Mouse (Mus musculus) heart, postnatal 10 days (tissue): ENCODE data around the gene 5031439G07Rik. TPM values are rescaled to one million over a fixed set of nuclear protein-coding genes. Genes with fewer than 3 reads are reported as not detected.
"Not testable (repeated sequence)": the region's sequence is repeated elsewhere in the genome, so short reads cannot be mapped to it uniquely, and the experiment has no call there.

Source experiments
- DNase-seq, 2 experiments: peaks; one replicate each; pipeline ENCODE4 v3.0.0; 2021
- intact Hi-C: fragments of 180-260 bp; cut with DNase I; formaldehyde crosslinking; loops from one replicate; pipeline ENCODE4 v1.15.1; 2025
- total RNA-seq, 2 experiments: library from RNA; stranded (reverse); gene quantifications; 2 replicates each; pipeline ENCODE4 v1.2.3; 2021

The 5031439G07Rik gene
- total RNA-seq = 10 to 100 TPM; 22.1 to 25.2 TPM

GRCm38 (mm10) chr15:84987874-84988825, at the start of gene 5031439G07Rik:
Gene 5031439G07Rik (minus strand): TSS chr15:84988551.
- intact Hi-C loops = loop anchor here (2.0 to 5.0 kb wide), 2 partner anchors 65 to 131 kb away; partner anchors contain the start of genes Nup50 and Phf21b
- DNase-seq = peak; percentile 92 to 94

- intact Hi-C loops = no loop called here
- DNase-seq = no peak
These were observed 49.0 kb upstream of the 5031439G07Rik start for GRCm38 (mm10) chr15:85037343-85037690.

DNA sequence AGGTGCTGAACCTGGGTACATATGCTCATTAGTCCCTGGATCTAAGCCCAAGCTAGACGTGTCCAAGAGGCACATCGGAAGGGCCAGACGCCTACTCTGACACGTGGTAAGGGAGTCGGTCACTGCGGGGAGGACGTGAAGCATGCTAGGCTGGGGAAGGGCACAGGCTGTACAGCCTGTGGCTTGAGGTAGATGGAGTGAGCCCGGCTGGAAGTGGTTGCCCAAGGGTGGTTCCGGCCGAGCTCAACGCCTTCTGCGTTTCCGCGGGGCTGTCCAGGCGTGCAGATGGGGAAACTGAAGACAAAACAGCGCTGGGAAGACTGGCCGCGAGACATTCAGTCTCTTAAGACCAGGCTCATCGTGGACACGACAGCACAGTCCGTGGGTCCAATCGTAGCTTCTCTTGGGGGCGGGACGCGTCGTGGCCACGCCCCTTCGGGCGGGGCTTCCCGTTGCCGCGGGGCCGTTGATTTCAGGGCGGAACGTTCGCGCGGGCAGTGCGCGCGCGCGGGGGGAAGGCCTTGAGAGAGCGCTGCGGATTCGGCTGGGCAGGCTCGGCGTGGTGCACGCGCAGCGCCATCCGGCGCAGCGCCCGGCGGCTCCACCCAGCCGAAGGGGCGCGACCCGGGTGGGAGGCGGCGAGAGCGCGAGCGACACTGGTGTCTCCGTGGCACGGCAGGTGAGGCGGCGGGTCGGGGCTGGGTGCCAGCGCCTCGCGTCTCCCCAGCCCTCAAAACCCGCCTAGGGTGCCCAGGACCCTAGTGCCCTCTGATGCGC, 48.4 kb upstream of the 5031439G07Rik start:
- DNase-seq = peak; percentile 98 to 99
- intact Hi-C loops = no loop called here

DNA sequence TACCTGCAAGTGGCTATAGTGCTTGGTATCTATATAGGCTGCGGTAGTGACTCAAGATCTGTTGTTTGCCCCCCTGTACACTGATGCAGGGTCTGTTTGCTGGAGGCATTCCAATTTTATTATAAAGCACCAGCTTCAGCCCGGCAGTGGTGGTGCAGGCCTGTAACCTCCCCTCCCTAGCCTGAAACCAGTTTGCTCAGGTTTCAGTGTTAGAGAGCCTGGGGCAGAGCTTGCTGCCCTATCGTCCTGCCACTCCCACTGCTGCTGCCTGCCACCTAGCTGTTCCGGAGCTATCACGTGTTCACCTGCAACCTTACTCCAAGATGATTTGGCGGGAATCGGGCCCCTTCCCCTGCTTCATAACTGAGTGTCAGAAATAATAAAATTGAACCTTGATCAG, 45.6 kb upstream of the 5031439G07Rik start:
- intact Hi-C loops, DNase-seq: not testable (repeated sequence)

DNA sequence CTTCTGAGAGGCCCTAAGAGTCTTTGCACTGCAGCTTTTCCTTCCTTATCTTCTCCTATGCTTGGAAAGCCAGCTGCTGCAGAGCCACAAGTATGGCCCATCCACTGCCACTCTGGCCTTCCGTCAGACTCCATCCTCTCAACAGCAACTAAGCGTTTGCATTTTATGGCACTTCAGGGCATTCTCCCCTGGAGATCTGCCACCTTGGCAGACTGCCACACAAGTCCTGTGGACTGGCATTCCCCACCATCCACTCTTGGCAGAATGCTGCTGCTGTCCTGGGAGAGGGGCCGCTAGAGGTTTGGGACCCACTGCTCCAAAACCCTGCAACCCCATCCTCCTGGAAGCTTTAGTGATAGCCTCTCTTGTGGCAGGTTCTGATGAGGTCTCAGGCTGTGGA, 43.5 kb upstream of the 5031439G07Rik start:
- intact Hi-C loops = no loop called here
- DNase-seq = peak; percentile 26 to 36

DNA sequence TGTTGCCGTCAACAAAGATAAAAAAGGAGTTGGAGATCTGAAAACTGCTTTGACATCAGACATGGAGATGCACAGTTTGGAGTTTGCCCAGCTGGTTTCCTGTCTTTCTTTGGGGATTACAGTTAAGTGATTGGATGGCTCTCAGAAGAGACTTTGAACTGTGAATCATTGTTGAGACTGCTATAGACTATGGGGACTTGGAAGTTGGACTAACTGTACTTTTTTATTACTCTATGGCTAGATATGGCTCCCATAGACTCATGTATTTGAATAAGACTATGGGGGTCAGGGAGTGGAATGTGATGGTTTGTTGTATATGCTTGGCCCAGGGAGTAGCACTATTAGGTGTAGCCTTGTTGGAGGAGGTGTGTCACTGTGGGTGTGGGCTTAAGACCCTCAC, 42.3 kb upstream of the 5031439G07Rik start:
- DNase-seq, intact Hi-C loops: not testable (repeated sequence)

DNA sequence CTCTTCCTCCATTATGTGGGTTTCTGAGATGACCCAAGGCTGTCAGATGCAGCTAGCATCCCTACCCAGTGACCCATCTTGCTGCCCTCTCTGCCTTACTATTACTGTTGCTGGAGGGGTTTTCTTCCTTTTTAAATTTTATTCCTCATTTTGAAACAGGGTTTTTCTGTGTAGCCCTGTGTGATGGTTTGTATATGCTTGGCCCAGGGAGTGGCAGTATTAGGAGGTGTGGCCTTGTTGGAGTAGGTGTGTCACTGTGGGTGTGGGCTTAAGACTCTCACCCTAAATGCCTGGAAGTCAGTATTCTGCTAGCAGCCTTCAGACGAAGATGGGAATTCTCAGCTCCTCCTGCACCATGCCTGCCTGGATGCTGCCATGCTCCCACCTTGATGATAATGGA, 40.3 kb upstream of the 5031439G07Rik start, which contains the start of gene Fam118a:
Fam118a (plus strand) TSS at position 301 of the 400 bp plus-strand sequence.
- DNase-seq, intact Hi-C loops: not testable (repeated sequence)

GRCm38 (mm10) chr15:85027740-85028139, 39.4 kb upstream of the 5031439G07Rik start:
- no peak for DNase-seq
- intact Hi-C loops = no loop called here

DNA sequence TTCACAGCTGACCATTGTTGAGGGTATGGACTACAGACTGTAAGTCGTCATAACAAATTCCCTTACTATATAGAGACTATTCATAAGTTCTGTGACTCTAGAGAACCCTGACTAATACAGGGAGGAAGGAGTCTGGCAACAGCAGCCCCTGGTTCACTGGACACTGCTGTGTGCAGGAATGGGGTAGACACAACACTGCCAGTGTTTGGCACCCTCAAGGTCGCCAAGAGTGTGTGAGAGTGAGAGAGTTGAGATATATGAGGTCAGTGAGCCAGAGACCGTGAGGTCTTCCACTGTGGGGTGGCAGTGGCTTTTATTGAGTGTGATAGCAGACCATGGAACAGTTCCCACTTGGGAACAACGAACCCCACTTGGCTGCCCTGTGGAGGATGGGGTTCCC, 37.8 kb upstream of the 5031439G07Rik start:
- no peak for DNase-seq
- intact Hi-C loops = no loop called here

DNA sequence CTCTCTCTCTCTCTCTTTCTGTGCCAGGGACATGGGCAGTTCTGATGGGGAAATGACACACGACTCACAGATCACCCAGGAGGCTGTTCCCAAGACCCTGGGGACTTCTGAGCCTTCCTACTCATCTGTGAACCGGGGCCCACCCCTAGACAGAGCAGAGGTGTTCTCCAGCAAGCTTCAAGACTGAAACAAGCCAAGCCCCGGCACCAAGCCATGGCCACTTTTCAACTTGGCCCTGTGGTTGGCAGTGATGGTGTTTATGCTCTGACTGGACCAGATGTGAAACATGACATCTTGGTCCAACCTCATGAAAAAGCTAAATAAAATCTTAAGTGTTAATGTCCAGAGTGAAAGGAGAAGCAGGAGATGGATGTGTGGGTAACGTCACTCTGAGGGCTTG, 33.9 kb upstream of the 5031439G07Rik start:
- intact Hi-C loops = no loop called here
- peak; percentile 29 to 30 for DNase-seq

- no peak for DNase-seq
- intact Hi-C loops = no loop called here
These were observed 28.8 kb upstream of the 5031439G07Rik start, which contains the start of gene Upk3a for GRCm38 (mm10) chr15:85016951-85017664. Gene Upk3a (plus strand): TSS chr15:85017141.

DNA sequence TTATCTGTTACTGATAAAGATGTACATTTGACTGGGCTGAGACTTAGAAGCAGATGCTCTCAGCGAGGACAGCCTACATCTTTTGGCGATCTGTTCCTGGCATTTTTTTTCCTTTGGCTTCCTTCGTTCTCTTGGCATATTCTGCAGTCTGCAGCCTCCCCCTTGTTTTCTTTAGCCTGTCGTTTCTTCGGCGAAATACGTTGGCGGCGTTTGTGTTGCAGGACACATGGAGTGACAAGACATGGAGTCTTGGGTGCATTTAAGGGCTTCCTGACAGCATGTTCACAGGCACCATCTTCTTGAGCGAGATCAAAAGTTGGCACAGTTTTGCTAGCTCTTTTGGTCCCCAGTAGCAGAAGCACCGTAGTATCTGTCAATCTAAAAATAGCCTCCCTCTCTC, 27.4 kb upstream of the 5031439G07Rik start:
- intact Hi-C loops = no loop called here
- no peak for DNase-seq

DNA sequence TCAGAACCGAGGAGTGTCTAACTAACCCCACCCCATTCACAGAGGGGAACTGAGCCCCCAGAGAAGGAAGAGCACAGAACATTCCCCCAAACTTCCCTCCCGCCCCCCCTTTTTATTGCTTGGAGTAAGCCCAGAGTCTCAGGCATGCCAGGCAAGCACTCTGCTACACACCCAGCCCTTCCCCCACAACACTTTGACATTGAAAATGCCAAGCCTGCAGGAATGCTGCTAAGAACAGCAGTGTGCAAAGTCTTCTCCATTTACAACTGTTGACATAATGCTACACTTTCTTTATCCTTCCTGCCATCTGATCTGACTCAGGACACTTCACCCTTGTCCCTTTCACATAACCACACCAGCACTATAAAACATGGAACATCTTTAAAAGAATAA, 24.3 kb upstream of the 5031439G07Rik start:
- intact Hi-C loops = no loop called here
- DNase-seq = peak; percentile 42 to 47

DNA sequence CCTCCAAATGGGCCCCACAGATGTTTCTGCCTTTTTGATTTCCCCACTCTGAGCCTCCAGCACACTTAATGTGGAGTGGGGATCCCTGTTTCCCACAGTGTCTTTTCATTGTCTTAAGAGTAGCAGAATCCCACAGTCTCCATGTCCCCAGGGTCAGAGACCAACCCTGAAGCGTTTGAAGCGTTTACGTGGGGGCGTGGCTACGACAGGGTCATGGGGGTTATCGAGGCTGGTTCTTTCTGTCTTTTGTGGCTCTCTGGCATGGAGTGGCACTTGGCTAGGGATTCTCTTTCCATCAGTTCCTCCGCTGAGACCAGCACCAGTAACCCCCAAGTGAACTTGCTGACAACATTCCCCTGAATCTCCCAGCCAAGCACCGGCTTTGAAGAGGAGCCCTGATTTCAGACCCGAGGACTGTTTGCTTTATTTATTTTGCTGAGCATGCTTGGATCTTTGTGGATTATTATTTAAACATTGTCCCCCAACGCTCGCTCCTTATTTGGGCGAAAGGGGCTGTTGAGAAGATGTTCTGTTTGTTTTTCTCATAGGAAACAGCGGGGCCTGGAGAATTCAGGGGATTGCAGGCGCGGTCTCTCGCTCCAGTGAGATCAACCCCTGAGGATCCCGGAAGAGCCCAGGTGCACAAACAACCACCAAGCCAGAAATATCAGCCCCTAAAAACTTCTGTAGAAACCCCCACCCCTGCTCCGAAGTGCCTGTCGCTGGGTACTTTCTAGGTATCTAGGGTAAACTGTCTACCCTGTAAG, 23.7 kb upstream of the 5031439G07Rik start:
- no peak for DNase-seq
- intact Hi-C loops = no loop called here

DNA sequence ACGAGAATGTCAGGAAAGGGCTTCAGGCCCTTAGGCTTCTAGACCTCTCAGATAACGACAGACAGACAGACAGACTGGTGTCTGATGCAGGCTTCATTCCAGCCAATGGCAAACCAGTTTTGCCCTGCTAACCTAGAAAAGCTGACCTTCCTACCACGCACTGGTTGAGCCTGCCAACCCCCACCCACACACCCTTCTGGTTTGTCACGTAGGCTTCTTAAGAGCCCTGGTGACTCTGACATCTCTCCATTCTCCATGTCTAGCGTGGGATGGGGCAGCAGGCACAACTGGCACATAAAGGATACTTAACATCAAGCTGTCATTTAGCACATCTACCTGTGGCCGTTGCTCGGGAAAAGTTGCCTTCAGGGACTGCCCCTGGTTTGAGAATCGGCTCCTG, 21.3 kb upstream of the 5031439G07Rik start:
- intact Hi-C loops = no loop called here

DNA sequence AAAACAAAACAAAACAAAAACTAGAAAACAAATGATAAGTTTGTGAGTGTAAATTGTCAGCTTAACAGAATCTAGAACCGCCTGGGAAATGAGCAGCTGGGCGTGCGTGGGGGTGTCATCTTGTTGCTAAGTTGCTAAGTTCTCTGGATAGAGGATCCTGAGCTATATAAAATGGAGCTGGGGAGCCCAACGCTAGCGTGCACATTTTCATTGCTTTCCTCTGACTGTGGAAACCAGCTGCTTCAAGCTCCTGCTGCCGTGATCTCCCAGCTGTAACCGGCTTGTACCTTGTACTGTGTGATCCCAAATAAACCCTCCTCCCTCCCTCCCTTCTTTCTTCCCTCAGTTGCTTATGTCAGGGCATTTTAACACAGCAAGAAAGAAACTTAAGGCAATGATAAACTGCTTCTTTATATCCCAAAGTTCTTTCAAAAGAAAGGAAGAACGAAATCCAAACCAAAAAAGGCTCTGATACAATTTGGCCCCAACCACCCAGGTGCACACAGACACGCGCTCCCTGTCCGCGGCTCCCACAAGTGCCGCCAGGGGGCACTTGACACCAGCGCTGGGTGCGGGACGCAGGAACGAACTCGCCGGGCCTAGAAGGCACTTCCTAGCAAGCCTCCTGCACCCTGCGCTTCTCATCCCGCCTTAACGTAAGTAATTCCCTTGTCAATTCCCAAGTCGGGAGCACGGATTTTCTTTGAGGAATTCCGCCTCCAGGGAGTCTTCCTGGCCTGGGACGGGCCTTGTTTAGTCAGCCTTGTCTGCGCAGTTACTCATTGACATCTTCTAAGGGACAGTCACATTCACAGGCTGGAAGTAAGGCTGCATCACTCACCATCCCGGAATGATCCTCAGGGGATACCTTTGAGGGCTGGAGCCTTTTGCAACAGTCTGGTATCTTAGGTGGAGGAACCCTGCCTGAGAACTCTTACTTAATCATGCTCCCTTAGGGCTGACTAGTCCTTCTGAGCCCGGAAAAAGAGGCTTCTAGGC, 12.9 kb upstream of the 5031439G07Rik start:
- intact Hi-C loops = loop anchor here (1.0 kb wide), 2 partner anchors 41 to 69 kb away; no protein-coding TSS in a partner anchor
- peak; percentile 84 to 89 for DNase-seq

More for the DNA sequence above, 21.3 kb upstream of the 5031439G07Rik start:
- DNase-seq = no peak

DNA sequence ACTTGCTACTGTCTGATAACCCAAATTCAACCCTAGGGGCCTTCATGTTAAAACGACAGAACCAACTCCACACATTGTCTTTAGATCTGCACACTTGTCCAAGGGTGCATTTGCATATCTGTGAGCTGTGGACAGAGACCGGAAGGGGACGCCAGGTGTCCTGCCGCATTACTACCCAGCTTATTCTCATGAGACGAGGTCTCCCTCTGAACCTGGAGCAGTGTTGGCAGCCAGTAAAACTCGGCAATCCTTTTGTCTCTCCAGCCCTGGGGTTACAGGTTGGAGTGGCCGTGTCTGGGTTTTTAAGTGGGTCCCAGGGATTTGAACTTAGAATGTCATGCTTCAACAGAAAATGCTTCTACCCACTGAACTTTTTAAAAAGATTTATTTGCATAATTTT, 11.6 kb upstream of the 5031439G07Rik start:
- intact Hi-C loops = loop anchor here (5.0 kb wide), 1 partner anchor 243 kb away; no protein-coding TSS in a partner anchor
- DNase-seq = no peak

DNA sequence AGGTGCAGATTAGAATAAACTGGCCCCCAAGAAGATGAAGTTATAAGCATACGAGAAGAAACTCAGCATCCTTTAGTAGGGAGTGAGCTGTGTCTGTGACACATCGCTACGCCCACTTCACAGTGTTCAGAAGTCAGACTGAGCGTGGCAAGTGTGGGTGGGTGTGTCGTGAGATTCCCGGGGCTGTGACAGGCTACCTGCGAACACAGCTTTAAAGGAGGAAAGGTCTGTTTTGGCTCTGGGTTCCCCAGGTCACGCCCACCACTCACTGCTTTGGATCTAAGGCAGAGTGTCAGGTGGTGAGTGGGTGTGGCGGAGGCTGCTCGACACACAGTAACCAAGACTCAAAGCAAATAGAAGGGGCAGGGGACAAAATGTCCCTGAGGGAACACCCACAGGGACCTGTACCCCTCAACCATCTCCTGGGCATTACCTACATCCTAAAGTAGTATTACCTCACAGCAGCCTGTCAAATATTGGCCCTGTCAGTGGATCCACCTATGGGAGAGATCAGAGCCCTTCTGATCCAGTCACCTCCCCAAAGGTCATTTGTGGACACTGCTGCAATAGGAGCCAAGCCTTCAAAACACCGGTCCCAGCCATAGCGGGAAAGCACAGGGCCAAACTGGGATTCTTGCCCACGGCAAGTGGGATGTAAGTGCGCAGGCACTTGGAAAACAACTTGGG, 9.6 kb upstream of the 5031439G07Rik start:
- intact Hi-C loops = loop anchor here (5.0 kb wide), 1 partner anchor 241 kb away; no protein-coding TSS in a partner anchor
- DNase-seq = no peak
